Mouse (Mus musculus) kidney, embryonic 14.5 days (tissue): Measurements from ENCODE around the gene Mpzl3. TPM values are rescaled to one million over a fixed set of nuclear protein-coding genes. Genes with fewer than 3 reads are reported as not detected.

Experiments
- ATAC-seq: fragments of 200-750 bp; cut with Nextera tagmentation; 2 replicates; pipeline ENCODE4 v1.8.0; 2017; ENCODE audit warnings: moderate number of reproducible peaks, mild to moderate bottlenecking, moderate TSS enrichment, moderate library complexity; ENCODE audit not compliant: low FRiP score, low TSS enrichment
- H3K27ac ChIP-seq: fragments of 300-500 bp; sonication (generic); 2 replicates; pipeline ENCODE4 v1.5.1; 2014; ENCODE audit warnings: low read depth, mild to moderate bottlenecking, low read length, moderate library complexity, mixed read lengths
- H3K27me3 ChIP-seq: fragments of 300-500 bp; sonication (generic); 2 replicates; pipeline ENCODE4 v1.6.1; 2014; ENCODE audit warnings: mild to moderate bottlenecking, low read length; ENCODE audit not compliant: control insufficient read depth, insufficient read depth
- H3K36me3 ChIP-seq: fragments of 300-500 bp; sonication (generic); 2 replicates; pipeline ENCODE4 v1.6.1; 2014; ENCODE audit warnings: low read length, mixed read lengths; ENCODE audit not compliant: control insufficient read depth, insufficient read depth
- H3K4me1 ChIP-seq: fragments of 300-500 bp; sonication (generic); 2 replicates; pipeline ENCODE4 v1.6.1; 2014; ENCODE audit warnings: low read length, mixed read lengths; ENCODE audit not compliant: control insufficient read depth, insufficient read depth
- H3K4me2 ChIP-seq: fragments of 300-500 bp; sonication (generic); replicated peaks from 2 replicates; pipeline ENCODE4 v1.6.1; 2014; ENCODE audit warnings: low read depth, mild to moderate bottlenecking, low read length
- H3K4me3 ChIP-seq: fragments of 300-500 bp; sonication (generic); 2 replicates; pipeline ENCODE4 v1.5.1; 2014; ENCODE audit warnings: mild to moderate bottlenecking, low read length
- H3K9ac ChIP-seq: fragments of 300-500 bp; sonication (generic); 2 replicates; pipeline ENCODE4 v1.6.1; 2014; ENCODE audit warnings: low read depth, mild to moderate bottlenecking, low read length, moderate library complexity
- H3K9me3 ChIP-seq: fragments of 300-500 bp; sonication (generic); 2 replicates; pipeline ENCODE4 v1.6.1; 2016; ENCODE audit warnings: low read length; ENCODE audit not compliant: control insufficient read depth
- WGBS: fragments of 180-500 bp; shearing (Covaris S2); extraction: QIAGEN DNeasy Blood & Tissue Kit; methylation state at CpG from one replicate; pipeline ENCODE4 v1.1.7; 2014; 5-methylcytosine and 5-hydroxymethylcytosine counted together
- polyA plus RNA-seq: library from polyadenylated mRNA; unstranded; fragments of >200 nt; fragmentation: Nextera tagmentation; extraction: Ambion mirVana; gene quantifications from 2 replicates; pipeline ENCODE4 v1.2.1, GENCODE M21; 2014

Gene Mpzl3
- polyA plus RNA-seq, 1 experiment from 2014 or later: 3.0 TPM

DNA sequence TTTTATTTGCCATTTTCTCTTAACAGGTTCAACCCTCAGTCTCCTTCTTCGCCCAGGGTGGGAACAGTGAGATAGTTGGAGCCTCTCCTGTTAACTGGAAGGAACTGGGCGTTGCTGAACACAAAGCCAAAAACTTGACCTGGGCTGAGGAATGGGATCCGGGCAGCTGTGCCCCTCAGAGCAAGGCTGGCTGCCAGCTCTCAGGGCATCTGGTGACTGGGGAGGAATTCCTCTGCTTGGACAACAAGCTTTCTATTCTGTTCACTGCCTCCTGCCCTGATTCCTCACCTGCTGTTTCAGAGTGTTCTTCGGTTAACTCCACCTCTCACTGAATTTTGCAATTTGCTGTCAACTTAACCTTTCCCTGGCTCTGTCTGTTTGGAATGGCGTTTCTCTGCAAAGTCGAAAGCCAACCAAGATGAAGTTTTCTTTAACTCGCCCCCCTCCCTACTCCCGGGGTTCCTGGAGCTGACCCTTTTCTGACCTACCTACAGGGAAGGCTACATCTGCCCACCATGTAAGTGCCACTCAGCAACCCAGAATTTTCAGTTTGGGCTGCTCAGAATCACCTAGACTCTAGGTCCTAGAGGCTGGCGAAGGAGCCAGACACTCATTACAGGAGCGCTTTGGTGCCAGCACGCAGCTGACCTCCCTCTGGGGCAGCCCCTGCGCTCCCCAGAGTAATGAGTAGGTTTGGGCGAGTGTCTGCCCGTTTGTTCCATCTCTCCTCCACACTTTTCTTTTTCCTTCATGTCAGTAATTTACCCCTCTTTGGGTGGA lies 14.7 kb upstream of the Mpzl3 start:
- Histone ChIP-seq H3K9ac (peak overlapping the region; percentile 12; the same call in 1 of the 2 replicates), H3K27me3 (peaks cover 40% of the 10 kb centered on the region), H3K4me2 (peak overlapping the region; percentile 31), H3K9me3 (no peaks in the 10 kb centered on the region), H3K4me3 (peak overlapping the region; percentile 2; the same call in 1 of the 2 replicates), H3K27ac (peak overlapping the region; percentile 30; the same call in 1 of the 2 replicates), H3K36me3 (0 out of 2 replicates have a peak, but pooled peaks cover 2% of the 10 kb centered on the region), H3K4me1 (peaks cover 17% of the 10 kb centered on the region; the same call in 1 of the 2 replicates)
- 15% methylated on average over 14 of the region's 14 CpGs for WGBS
- ATAC-seq: no peak

DNA sequence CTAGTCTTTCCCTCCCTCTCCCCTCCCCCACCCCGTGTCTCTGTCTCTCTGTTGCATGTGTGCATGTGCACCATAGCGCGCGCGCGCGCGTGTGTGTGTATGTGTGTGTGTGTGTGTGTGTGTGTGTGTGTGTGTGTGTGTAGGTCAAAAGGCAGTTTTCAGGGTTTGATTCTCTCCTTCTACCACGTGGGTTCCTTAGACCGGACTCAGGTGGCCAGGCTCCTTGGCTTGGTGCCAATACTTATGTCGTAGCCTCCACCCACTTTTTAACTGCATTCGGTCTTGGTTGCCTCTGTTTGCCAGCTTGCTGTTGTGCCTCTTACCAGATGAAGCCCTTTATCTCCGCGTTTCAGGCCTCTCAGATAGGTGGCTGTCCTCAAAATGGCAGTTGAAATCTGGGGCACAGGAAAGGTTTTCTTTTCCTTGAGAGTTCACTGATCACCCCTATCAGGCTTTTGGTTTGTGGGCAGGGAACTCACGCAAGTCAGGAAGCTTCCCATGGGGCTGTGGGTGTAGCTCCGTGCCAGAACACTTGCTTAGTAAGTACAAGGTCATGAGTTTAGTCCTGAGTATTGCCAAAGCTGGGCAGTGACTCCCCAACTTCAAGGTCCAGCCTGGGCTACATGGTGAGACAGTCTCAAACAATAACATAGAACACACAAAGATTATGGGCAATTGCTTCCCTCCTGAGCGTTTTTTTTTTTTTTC lies 13.7 kb upstream of the Mpzl3 start:
- WGBS: 36% methylated on average over 17 of the region's 17 CpGs
- Histone ChIP-seq H3K36me3 (0 out of 2 replicates have a peak, but pooled peaks cover 2% of the 10 kb centered on the region), H3K4me2 (peak overlapping the region; percentile 31), H3K9me3 (no peaks in the 10 kb centered on the region), H3K9ac (no peak overlapping the region; the same call in 1 of the 2 replicates), H3K4me3 (peak overlapping the region; percentile 2; the same call in 1 of the 2 replicates), H3K27ac (peak overlapping the region; percentile 70; the same call in 1 of the 2 replicates), H3K4me1 (peaks cover 17% of the 10 kb centered on the region; the same call in 1 of the 2 replicates), H3K27me3 (peaks cover 40% of the 10 kb centered on the region)
- no peak for ATAC-seq

DNA sequence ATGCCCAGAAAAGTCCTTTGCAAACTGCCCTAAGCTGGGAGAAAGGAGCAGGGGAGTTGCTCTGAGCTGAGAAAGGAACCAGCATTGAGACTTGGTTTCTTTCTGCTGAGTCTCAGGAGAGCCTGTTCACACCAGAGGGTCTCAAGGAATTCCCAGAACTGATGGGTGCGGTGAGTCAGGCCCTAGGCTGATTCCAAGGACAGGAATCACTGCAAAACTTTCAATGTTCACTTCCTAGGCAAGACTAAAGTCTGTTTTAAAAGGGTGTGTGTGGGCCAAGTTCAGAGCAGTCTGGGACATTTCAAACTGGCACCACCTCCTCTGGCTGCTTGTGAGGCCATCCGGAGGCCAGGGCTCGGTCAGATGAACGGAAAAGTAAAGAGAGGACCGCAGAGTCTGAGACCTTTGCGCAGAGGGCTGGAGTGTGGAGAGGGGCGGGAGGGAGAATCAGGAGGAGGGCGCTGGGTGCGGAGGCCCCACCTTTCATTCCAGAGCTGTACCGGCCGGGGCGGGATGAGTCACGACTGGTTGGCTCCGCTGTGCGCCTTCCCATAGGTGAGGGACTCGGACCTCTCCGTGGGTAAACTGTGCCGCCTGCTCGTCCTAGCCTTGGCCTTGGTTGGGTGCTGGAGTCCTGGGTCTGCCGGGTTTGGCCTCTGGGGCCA lies 12.8 kb upstream of the Mpzl3 start:
- Histone ChIP-seq H3K4me3 (peak overlapping the region; percentile 38), H3K27me3 (peaks cover 40% of the 10 kb centered on the region), H3K4me2 (peak overlapping the region; percentile 46), H3K4me1 (peaks cover 17% of the 10 kb centered on the region; the same call in 1 of the 2 replicates), H3K36me3 (0 out of 2 replicates have a peak, but pooled peaks cover 2% of the 10 kb centered on the region), H3K9me3 (no peaks in the 10 kb centered on the region), H3K9ac (peak overlapping the region; percentile 52), H3K27ac (peak overlapping the region; percentile 78; the same call in 1 of the 2 replicates)
- WGBS: 2% methylated on average over 20 of the region's 20 CpGs
- peak; percentile 86 for ATAC-seq

DNA sequence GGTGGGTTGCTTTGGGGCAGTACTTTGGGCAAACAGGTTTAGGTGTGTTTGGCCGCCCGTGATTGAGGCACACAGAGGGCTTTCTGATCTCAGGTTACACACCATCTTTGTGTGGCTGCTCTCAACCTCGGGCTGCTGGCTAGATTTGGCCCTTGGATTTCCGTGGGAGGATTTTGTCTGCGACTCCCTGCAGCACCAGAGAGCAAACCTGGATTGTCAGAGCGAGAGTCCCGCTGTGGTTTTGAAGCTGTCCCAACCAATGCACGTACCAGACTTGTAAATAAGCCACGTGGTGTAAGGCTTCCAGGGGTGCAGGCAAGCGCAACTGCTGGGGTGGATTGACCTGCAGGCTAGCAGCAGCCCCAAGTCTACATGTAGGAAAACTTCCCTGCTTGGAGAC lies 12.0 kb upstream of the Mpzl3 start:
- no peaks in the 10 kb centered on the region for H3K9me3 ChIP-seq
- ATAC-seq: 0 out of 2 replicates have a peak, but pooled peaks have one; percentile 22
- H3K36me3 ChIP-seq: 0 out of 2 replicates have a peak, but pooled peaks cover 2% of the 10 kb centered on the region
- peak overlapping the region; percentile 52 for H3K9ac ChIP-seq
- peak overlapping the region; percentile 38 for H3K4me3 ChIP-seq
- H3K4me2 ChIP-seq: peak overlapping the region; percentile 46
- H3K27ac ChIP-seq: peak overlapping the region; percentile 78; the same call in 1 of the 2 replicates
- H3K4me1 ChIP-seq: peaks cover 17% of the 10 kb centered on the region; the same call in 1 of the 2 replicates
- WGBS: under 1% methylated on average over 10 of the region's 10 CpGs
- peaks cover 40% of the 10 kb centered on the region for H3K27me3 ChIP-seq

DNA sequence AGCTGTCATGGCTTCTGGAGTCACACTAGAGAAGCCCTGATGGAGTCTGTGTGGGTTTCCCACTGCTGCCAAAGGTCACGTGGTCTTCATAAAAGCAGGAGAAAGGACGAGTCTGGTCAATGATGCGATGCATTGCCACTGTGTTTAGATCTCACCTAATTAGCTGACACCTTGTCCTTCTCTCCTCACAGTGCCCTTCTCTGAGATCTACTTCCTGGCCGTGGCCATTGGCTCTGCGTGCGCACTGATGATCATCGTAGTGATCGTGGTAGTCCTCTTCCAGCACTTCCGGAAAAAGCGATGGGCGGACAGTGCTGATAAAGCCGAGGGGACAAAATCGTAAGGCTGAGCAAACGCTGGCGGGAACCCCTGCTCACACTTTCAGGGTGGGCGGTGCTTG lies 8.0 kb upstream of the Mpzl3 start:
- Histone ChIP-seq H3K27me3 (peaks cover 13% of the 10 kb centered on the region; the same call in 1 of the 2 replicates), H3K9me3 (no peaks in the 10 kb centered on the region), H3K4me1 (peaks cover 9% of the 10 kb centered on the region; the same call in 1 of the 2 replicates), H3K4me3 (no peak overlapping the region), H3K4me2 (no peak overlapping the region), H3K27ac (no peak overlapping the region), H3K36me3 (0 out of 2 replicates have a peak, but pooled peaks cover 2% of the 10 kb centered on the region), H3K9ac (no peak overlapping the region)
- 83% methylated on average over 16 of the region's 16 CpGs for WGBS
- ATAC-seq: no peak

DNA sequence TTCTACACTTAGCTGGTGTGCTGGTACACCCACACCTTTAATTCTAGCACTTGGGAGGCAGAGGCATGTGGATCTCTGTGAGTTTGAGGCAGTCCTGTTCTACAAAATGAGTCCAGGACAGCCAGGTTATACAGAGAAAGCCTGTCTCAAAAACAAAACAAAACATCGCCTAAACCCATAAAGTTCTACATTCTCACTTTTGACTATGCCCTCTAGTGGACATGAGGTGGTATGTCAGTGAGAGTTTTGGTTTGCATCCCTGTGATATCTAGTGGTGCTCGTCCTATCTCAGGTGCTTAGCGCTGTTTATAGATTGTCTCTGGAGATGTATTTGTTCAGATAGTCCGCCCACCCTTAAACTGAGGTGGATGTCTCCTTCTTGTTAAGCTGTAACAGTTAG lies 6.5 kb upstream of the Mpzl3 start:
- Histone ChIP-seq H3K27me3 (peaks cover 5% of the 10 kb centered on the region; the same call in 1 of the 2 replicates), H3K36me3 (0 out of 2 replicates have a peak, but pooled peaks cover 2% of the 10 kb centered on the region), H3K4me3 (no peak overlapping the region), H3K9ac (no peak overlapping the region), H3K4me1 (no peaks in the 10 kb centered on the region; the same call in 1 of the 2 replicates), H3K4me2 (no peak overlapping the region), H3K9me3 (no peaks in the 10 kb centered on the region), H3K27ac (no peak overlapping the region)
- WGBS: 31% methylated on average over 4 of the region's 4 CpGs
- no peak for ATAC-seq

DNA sequence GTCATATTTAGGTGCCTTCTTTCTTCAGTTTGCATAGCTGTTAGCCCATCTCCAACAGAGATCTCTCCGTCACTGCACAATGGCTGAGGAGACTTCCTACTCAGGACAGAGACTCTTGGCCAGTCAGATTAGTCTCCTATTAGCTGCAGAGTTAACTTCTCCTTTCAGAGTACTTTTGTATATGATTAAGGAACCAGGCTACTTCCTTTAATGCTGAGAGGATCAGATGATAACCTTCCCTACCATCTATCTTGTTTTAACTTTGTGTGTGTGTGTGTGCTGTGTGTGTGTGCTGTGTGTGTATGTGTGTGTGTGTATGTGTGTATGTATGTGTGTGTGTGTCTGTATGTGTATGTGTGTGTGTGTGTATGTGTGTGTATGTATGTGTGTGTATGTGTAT lies 5.3 kb upstream of the Mpzl3 start:
- 0 out of 2 replicates have a peak, but pooled peaks cover 3% of the 10 kb centered on the region for H3K4me1 ChIP-seq
- no peak overlapping the region for H3K4me3 ChIP-seq
- H3K4me2 ChIP-seq: no peak overlapping the region
- no peaks in the 10 kb centered on the region for H3K27me3 ChIP-seq
- no peaks in the 10 kb centered on the region for H3K9me3 ChIP-seq
- 92% methylated on average over 1 of the region's 1 CpGs for WGBS
- H3K9ac ChIP-seq: no peak overlapping the region
- no peak overlapping the region for H3K27ac ChIP-seq
- H3K36me3 ChIP-seq: 0 out of 2 replicates have a peak, but pooled peaks cover 2% of the 10 kb centered on the region
- no peak for ATAC-seq

DNA sequence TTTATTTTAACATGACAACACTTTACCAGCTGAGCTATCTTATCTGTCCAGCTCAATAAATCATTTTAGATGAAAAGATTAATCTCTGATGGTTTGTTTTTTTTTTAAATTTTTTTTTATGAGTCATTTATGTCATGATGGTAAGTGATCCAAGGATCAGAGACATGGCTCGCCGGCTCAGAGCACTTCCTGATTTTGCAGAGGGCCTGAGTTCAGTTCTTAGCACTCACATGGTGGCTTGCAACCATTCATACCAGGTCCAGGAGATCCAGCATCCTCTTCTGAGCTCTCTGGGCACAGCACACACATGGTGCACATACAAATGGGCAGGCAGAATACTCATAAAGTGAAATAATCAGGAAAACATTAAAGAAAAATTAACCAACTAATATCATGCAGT lies 4.7 kb upstream of the Mpzl3 start:
- Histone ChIP-seq H3K4me3 (no peak overlapping the region), H3K36me3 (no peaks in the 10 kb centered on the region), H3K27me3 (no peaks in the 10 kb centered on the region), H3K4me1 (0 out of 2 replicates have a peak, but pooled peaks cover 3% of the 10 kb centered on the region), H3K27ac (no peak overlapping the region), H3K9ac (no peak overlapping the region), H3K4me2 (no peak overlapping the region), H3K9me3 (no peaks in the 10 kb centered on the region)
- WGBS: 82% methylated on average over 2 of the region's 2 CpGs
- no peak for ATAC-seq
